Mouse (Mus musculus): Measurements from ENCODE around the gene 1700016K19Rik.

- TF ChIP-seq CTCF (IDR thresholded peaks at IDR 0.05) (no peak), EP300 (IDR thresholded peaks at IDR 0.05; ENCODE audit: insufficient read depth, low read depth, low read length) (no peak)
These were observed 20.2 kb downstream of the 1700016K19Rik start for GRCm38 (mm10) chr11:76019879-76020278.

Data from heart, adult 2 months (tissue).